Mouse (Mus musculus): ENCODE data around the gene Fem1a. TPM values are rescaled to one million over a fixed set of nuclear protein-coding genes. Genes with fewer than 3 reads are reported as not detected.
"Not testable (repeated sequence)": the region's sequence is repeated elsewhere in the genome, so short reads cannot be mapped to it uniquely, and the experiment has no call there.

Gene Fem1a
- total RNA-seq, 2 experiments from 2014 or later: 45.4 TPM

DNA sequence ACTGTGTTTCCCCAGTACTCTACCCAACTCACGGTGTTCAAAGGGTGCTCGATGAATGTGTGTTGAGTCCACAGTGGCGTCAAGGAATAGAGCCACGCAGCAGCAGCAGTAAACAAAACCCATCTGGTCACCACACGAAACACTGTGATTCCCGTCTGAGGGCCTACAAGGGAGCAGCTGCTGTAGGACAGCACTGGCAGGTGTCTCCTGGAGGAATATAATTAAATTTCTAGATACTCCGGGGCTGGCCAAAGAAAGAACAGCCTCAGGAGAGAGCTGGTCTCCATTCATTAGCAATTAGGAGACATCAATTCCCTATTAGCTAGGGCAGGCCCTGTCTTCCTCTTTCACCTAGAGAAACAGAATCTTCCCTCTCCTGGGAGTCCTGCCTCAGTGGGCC lies 11.0 kb upstream of the Fem1a start:
- intact Hi-C loops (cut with DNase I): no loop called here
- no peak for DNase-seq (ENCODE audit: extremely low spot score in 1 of 2, low spot score in 2 of 2)

DNA sequence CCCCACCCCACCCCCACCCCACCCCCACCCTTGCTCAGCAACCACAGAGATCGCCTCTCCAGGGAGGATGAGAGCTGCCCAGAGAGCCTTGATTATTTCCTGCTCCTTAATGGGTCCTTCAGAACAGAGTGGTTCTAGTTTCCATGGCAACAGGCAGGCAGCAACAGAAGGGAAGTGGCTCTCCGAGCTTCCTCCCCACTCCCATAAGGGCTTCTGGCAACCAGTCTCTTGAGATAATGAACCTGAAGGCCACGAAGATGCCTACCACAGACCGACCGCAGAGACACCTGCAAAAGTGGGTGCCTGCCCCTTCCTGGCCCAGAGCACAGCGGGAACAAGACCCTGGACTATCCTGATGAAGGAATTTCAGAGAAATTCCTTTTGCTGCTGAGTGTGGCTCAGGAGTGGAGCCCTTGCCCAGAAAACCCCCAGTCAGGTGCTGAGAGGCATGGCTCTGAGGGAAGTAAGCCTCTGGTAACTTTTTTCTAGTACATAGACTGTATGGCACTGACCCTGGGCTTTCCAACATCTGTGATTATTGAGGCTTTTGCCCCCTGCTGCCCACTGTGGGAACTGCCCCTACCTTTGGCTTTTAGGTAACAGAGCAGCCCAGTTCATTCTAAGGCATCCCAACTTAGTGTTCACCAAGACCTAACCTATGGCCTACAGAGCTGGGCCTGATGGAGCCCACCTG lies 5.3 kb upstream of the Fem1a start:
- intact Hi-C loops (cut with DNase I): loop anchor here (5.0 kb wide), 2 partner anchors 34 to 119 kb away; partner anchors contain the start of gene Dpp9

DNA sequence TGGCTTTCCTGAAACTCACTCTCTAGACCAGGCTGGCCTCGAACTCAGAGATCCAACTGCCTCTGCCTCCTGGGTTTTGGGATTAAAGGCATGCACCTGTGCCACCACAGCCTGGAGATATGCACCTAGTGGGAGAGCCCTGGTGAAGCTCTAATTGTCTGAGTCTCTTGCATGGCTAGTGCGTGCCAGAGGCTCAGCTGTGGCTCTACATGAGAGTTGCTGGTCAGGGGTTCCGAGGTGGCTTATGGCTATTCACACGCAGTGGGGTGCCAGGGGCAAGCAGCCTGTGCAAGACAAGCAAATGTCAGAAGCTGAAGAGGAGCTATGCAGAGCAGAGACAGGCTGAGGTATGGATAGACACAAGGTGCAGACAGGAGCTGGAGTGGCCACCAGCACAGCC lies 1.9 kb upstream of the Fem1a start:
- DNase-seq (ENCODE audit: extremely low spot score in 1 of 2, low spot score in 2 of 2): no peak
- intact Hi-C loops (cut with DNase I): loop anchor here (5.0 kb wide), 2 partner anchors 37 to 122 kb away; partner anchors contain the start of gene Dpp9

More for the DNA sequence above, 5.3 kb upstream of the Fem1a start:
- DNase-seq (ENCODE audit: extremely low spot score in 1 of 2, low spot score in 2 of 2): peak; percentile 70 to 78

DNA sequence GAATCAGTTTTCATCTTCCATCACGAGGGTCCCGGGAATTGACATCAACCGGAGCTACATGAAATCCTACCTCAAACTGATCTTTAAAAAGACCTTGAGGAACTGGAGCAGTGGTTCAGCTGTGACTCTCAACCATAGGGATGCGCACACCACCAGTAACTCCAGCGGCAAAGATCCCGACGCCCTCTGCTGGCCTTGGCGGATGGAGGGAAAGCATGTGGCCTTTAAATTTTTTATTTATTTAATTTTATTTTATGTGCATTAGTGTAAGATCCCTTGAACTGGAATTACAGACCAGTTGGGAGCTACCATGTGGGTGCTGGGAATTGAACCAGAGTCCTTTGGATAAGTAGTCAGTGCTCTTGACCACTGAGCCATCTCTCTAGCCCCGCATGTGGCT lies 1.2 kb upstream of the Fem1a start:
- intact Hi-C loops (cut with DNase I): no loop called here
- DNase-seq (ENCODE audit: extremely low spot score in 1 of 2, low spot score in 2 of 2): peak; percentile 62 to 74

DNA sequence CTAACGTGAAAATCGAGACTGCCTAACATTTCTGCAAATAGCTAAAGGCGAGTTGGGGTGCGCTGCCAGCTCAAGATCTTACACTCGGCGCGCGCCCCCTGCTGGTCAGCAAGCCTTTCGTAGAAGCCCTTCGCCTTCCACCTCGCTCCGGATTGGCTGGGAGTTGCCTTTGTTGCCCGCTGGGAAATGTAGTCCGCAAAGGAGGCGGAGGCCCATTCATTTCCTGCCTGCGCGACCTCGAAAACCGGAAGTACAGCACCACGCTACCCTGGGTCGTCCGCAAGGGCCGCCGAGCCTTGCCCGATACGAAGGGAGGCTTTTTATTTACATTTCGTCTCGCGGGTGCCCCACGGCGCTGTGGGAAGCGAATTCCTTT lies 759 bp upstream of the Fem1a start:
- intact Hi-C loops (cut with DNase I): no loop called here
- peak; percentile 99 for DNase-seq (ENCODE audit: extremely low spot score in 1 of 2, low spot score in 2 of 2)

DNA sequence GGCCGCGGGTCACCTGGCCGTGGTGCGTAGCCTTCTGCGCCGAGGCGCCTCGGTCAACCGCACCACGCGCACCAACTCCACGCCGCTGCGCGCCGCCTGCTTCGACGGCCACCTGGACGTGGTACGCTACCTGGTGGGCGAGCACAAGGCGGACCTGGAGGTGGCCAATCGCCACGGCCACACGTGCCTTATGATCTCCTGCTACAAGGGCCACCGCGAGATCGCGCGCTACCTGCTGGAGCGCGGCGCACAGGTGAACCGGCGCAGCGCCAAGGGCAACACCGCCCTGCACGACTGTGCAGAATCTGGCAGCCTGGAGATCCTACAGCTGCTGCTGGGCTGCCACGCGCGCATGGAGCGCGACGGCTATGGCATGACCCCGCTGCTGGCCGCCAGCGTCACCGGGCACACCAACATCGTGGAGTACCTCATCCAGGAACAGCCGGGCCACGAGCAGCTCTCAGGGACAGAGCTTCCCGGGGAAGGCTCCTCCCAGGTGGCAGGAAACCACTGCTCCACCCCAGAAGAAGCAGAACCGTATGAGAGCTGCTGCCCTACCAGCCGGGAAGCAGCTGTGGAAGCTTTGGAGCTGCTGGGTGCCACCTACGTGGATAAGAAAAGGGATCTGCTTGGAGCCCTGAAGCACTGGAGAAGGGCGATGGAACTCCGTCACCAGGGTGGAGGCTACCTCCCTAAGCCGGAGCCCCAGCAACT lies 728 bp downstream of the Fem1a start:
- DNase-seq (ENCODE audit: extremely low spot score in 1 of 2, low spot score in 2 of 2): peak in 1 of 2 experiments; percentile 55
- intact Hi-C loops (cut with DNase I): no loop called here

DNA sequence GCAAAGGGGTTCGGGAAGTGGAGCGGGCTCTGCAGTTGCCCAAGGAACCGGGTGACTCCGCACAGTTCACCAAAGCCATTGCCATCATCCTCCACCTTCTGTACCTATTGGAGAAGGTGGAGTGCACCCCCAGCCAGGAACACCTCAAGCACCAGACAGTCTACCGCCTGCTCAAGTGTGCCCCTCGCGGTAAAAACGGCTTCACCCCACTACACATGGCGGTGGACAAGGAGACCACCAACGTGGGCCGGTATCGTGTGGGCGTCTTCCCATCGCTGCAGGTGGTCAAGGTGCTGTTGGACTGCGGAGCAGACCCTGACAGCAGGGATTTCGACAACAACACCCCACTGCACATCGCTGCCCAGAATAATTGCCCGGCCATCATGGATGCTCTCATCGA lies 1.7 kb downstream of the Fem1a start:
- intact Hi-C loops (cut with DNase I); DNase-seq (ENCODE audit: extremely low spot score in 1 of 2, low spot score in 2 of 2): not testable (repeated sequence)

DNA sequence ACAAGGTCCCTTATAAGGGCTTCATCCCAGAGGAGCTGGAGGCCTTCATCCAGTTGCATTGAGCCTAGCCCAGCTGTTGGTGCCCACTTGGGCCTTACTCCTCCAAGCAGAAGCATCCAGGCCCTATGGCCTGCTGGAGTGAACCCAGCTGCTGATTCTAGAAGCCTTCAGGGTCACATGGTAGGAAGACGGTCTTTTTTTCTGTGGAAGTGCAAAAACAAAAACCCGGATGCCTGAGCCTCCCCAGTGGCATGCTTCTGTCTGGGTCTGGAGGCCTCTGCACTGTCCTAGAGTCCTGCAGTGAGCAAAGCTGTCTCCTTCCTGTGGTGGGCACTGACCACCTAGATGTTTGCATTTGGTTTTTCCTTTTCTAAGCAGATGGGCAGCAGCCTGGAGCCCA lies 2.2 kb downstream of the Fem1a start:
- intact Hi-C loops (cut with DNase I); DNase-seq (ENCODE audit: extremely low spot score in 1 of 2, low spot score in 2 of 2): not testable (repeated sequence)

DNA sequence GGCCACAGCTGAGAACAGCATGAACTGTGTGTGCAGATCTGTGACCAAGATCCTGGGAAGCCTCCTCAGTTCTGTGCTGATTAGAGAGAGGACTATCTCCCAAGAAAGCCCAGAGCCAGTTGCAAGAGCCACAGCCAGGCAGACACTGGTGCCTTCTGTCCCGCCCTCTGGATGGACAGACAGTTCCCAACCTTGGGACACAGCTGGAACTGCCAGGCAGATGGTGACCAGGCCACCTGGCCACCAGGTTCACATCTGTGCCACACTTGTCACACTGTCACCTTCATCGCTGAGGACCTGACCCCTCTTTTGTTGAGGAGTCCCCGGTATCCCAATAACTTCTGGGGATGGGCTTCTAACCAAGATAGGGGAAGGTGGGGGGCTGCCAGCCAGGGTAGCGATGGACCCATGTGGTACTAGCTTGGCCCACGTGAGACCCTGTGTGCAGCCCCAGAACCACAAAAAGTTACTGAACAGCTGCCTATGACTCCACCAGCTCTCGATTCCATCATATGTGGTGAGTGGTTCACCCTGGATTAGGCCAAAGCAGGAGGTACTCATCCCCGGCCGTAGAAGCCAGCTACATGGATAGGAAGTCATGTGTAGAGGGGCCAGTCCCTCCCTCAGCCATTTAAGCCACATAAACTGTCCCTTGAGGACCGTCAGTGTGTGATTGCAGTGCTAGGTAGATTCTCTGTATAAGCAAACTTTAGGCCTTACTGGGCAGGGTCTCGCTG lies 2.9 kb downstream of the Fem1a start:
- DNase-seq (ENCODE audit: extremely low spot score in 1 of 2, low spot score in 2 of 2): no peak
- intact Hi-C loops (cut with DNase I): no loop called here

DNA sequence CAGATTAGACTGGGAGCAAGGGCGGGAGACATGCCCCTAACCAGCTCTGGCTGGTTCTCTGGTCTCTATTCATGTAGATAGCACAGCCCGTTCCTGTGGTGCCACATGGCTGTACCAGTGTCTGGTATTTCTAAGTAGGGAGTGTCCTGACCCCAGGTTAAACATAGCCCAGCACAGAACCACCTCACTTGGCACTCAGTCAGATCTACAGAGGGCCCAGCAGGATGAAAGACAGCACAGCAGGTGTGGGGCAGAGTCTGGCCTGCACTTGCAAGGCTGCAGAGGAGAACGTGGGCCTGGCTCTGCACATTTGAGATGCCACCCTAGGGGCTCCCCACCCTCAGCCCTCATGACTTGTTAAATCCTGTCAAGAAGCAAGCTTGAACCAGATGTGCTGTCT lies 4.6 kb downstream of the Fem1a start:
- no peak for DNase-seq (ENCODE audit: extremely low spot score in 1 of 2, low spot score in 2 of 2)
- intact Hi-C loops (cut with DNase I): no loop called here

DNA sequence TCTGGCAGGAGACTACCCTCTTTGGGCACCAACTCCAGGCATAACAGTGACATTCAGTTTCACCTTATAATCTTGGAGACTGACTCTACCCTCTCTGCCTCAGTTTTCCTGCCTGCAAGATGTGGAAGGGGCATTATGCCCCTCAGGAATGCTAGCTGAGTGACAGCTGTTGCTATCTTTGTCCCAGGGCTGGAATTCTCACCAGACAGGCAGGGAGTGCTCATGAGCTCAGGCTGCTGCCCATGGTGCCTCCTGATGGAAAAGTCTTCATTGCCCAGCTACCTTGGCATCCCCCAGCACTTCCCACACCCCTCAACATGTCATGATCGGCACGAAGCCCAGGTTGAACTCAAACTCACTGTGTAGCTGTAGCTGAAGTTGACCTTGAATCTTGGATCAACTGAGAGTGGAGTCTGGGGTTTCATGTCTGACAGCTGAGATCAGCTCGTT lies 6.1 kb downstream of the Fem1a start:
- intact Hi-C loops (cut with DNase I): no loop called here

DNA sequence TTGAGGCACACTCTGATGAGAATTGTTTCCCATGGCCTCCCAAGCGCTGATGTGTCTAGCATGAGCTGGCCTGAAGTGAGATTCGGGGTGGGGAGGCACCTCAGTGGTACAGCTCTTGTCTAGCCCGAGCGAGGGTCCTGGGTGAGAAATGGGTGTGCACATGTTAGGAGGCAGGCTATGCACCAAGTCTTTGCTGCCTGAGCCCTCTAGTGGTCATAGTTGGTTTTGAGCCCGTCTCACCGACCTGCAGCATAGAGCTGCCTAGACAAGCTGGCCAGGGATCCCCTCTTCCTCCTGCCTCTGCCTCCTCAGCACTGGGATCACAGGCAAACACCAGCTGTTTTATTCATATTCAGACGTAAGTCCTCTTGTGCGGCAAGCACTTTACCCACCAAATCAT lies 7.4 kb downstream of the Fem1a start:
- DNase-seq (ENCODE audit: extremely low spot score in 1 of 2, low spot score in 2 of 2): peak; percentile 74 to 84

More for the DNA sequence above, 6.1 kb downstream of the Fem1a start:
- no peak for DNase-seq (ENCODE audit: extremely low spot score in 1 of 2, low spot score in 2 of 2)

DNA sequence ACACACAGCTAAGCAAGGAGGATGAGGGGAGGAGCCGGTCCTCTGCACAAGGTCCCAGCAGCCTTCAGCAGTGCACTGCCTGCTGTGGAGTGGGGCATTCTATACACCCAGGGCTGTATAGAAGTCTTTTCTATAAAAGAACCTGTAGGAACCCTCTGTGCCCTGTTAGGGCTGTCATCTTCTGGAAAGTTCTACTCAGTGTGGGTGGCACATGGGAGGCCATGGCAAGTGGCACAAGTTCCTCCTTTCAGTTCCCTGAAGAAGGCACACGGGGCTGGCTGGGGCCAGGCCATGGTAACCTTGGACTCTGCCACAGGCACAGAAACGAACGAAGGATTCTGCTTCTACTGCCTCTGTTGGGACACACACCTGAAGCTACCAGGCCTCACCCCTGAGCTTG lies 8.4 kb downstream of the Fem1a start:
- intact Hi-C loops (cut with DNase I): no loop called here
- no peak for DNase-seq (ENCODE audit: extremely low spot score in 1 of 2, low spot score in 2 of 2)

More for the DNA sequence above, 7.4 kb downstream of the Fem1a start:
- intact Hi-C loops (cut with DNase I): no loop called here

DNA sequence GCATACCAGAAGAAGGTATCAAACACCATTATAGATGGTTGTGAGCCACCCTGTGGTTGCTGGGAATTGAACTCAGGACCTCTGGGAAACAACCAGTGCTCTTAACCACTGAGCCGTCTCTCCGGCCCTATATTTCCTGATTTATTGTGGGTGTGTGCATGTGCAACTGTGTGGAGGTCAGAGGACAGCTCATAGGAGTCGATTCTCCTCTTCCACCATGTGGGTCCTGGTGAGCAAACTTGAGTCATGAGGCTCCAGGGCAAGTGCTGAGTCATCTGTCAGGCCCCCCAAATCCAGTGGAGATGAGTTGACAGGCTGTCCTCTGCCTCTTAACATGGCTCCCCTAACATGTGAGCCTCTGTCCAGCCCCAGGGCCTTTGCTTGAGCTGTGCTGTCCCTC lies 9.3 kb downstream of the Fem1a start:
- no peak for DNase-seq (ENCODE audit: extremely low spot score in 1 of 2, low spot score in 2 of 2)
- intact Hi-C loops (cut with DNase I): no loop called here

DNA sequence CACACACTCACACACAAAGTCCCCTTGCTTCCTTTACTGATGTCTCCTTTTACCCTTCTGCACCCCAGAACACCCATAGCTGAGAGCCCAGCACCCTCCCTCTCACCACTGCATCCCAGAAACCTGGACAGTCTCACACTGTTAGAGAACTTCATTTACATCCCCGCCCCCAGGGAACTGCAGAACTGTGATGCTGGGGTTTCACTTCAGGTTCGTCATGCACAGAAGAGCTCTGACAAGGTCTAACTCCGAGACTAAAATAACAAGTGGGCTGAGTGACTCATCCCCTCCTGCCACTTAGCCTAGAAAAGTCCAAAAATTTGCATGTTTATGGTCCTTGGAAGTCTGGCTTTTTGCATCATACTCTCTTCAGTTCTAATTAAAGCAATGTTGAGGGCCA lies 9.7 kb downstream of the Fem1a start:
- intact Hi-C loops (cut with DNase I): no loop called here
- DNase-seq (ENCODE audit: extremely low spot score in 1 of 2, low spot score in 2 of 2): peak in 1 of 2 experiments; percentile 56

DNA sequence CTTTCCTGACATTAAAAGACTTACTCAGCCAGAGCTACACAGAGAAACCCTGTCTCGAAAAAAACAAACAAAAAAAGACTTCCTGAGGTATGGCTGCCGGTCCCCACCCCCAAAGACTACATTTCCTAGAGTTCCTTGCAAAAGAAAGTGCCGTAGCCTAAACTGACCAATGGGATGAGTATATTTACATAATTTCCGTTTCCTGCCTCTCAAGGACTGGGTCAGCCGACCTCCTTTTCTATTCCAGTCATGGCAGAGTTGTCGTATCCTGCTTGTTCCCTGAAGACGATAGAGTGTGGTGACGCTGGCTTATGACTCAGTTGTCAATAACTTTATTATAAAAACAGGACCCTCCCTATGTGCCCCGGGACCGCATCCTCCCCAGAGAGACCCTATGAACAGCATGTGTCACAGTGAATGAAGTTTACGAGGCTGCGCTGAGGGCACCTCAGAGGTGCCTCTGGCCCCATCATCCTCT lies 12.6 kb downstream of the Fem1a start:
- intact Hi-C loops (cut with DNase I): no loop called here
- DNase-seq (ENCODE audit: extremely low spot score in 1 of 2, low spot score in 2 of 2): peak; percentile 78 to 85

DNA sequence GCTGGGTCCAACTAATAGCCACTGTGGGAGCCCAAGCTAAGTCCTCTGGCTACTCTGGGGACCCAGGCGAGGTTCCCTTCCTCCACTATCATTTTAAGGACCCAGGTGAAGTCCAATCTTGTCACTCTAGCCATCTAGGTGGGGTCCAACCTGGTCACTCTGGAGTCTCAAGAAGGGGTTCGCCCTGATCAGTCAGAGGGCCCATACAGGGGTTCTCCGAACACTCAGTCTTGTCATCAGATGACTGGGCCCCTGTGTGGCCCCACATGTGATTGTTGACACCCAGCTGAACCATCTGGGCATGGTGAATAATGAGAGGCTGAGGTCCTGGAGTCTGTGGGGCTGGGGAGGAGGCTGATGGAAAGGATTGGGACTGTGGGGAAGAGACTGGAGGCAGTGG lies 13.1 kb downstream of the Fem1a start:
- DNase-seq (ENCODE audit: extremely low spot score in 1 of 2, low spot score in 2 of 2): no peak
- intact Hi-C loops (cut with DNase I): no loop called here

DNA sequence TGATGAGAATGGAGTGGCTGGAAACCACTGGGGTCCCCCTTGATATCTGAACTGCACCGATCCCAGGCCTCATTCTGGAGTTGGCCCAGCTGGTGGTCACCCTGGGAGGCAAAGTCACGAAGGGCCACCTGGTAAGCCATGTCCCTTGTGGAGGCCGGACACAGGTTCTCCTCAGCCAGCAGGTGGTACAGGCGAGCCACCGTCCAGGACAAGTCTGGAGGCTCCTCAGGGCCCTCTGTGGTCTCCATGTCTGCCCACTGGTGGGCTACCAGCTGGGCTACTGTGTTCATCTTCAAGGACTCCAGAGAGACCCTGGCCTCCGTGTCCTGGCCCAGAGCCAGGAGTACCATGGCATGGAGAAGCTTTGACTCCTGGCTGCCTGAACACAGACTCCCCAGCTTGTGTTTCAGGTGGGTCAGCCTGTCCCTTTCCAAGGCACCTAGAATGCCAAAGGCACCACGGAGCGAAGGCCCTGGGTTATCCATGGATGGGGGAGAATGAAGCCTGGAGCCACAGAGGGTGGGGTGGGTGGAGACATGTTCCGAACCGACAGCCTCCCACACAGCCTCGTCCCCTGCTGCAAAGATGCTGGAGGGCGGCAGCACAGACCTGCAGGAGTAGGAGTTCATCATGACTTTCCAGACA lies 15.1 kb downstream of the Fem1a start:
- intact Hi-C loops (cut with DNase I): no loop called here
- DNase-seq (ENCODE audit: extremely low spot score in 1 of 2, low spot score in 2 of 2): peak in 1 of 2 experiments; percentile 43

DNA sequence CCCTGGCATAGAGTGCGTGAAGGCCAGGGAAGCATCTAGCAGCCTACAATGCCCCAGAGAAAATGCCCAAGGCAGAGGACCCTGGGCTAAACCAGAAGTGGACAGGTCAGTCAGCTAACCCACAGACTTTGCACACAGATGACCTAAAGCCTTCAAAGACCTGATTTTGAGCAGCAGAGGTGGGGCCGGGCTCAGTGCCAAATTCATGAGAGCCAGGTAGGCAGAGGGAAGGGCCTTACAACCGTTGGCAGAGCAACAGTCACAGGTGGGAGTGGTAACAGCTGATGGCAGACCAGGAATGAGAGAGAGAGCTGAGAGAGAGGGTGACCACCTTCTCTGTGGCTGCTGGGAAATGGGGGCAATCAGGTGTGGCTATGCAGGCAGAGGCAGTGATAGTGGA lies 16.0 kb downstream of the Fem1a start:
- DNase-seq (ENCODE audit: extremely low spot score in 1 of 2, low spot score in 2 of 2): peak in 1 of 2 experiments; percentile 38
- intact Hi-C loops (cut with DNase I): no loop called here

Measured in left cerebral cortex, postnatal 10 days (tissue).